Mouse (Mus musculus): ENCODE data around the gene Myadml2. TPM values are rescaled to one million over a fixed set of nuclear protein-coding genes. Genes with fewer than 3 reads are reported as not detected.

Gene Myadml2
- polyA plus RNA-seq, 1 experiment from 2014 or later: 3.4 TPM

DNA sequence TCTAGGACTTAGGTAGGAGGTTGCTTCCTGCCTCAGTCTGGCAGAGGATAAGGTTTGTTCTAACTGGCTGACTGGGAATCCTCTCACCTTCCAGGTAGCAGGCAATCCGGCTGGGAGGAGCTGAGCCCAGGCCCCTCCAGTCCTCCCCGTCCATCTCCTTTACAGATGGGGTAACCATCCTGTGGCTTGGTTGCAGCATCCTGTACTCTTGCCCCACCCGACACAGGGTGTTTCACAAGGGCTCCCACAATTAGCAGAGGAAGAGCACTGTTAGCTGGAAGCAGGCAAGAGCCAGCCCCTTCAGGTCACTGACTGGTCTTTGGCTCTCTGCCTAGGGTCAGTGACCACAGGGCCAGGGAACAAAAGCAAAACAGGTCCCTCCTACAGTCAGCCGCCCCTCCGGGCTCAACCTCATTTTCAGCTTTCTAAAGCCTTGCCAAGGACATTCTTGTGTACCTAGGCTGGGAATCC lies 17.5 kb downstream of the Myadml2 start:
- DNase-seq (ENCODE audit: low spot score) (no peak), ATAC-seq (ENCODE audit: low read depth) (no peak)
- WGBS: 48% methylated on average over 5 of the region's 5 CpGs
- H3K27me3 ChIP-seq (replicated peaks; ENCODE audit: control insufficient read depth, insufficient read depth, low read length): no peaks in the 10 kb centered on the region
- H3K9ac ChIP-seq (ENCODE audit: low read depth, low read length): peak overlapping the region; percentile 40; the same call in 1 of the 2 replicates
- H3K36me3 ChIP-seq (ENCODE audit: control insufficient read depth, insufficient read depth, low read length): peaks cover 27% of the 10 kb centered on the region
- H3K4me3 ChIP-seq (ENCODE audit: low read depth, low read length): no peak overlapping the region
- no peak overlapping the region for H3K27ac ChIP-seq (replicated peaks; ENCODE audit: low read depth, low read length)
- peaks cover 16% of the 10 kb centered on the region for H3K4me1 ChIP-seq (ENCODE audit: control insufficient read depth, insufficient read depth, low read length)
- no peaks in the 10 kb centered on the region for H3K9me3 ChIP-seq (ENCODE audit: control insufficient read depth, low read length)
- peak overlapping the region; percentile 90; the same call in 1 of the 2 replicates for H3K4me2 ChIP-seq (ENCODE audit: low read depth, low read length)

DNA sequence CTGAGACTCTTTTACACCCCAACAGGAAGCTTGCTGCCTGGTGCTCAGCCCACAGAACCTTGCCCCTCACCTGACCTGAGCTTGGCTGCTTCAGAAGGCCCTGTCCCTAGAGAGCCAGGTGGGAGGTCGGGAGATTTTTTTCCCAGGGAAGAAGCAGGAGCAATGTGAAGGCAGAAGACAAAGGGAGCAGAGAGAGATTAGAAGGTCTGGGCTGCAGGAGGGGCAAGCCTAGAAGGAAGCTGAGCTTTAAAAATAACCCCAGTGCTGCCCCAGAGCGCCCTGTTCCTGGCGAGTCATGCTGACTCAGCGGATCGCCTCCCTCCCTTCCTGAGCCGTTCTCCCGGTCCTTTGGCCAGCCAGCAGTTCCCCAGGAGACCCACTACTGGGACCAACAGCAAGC lies 18.0 kb downstream of the Myadml2 start:
- Histone ChIP-seq H3K4me2 (ENCODE audit: low read depth, low read length) (peak overlapping the region; percentile 90; the same call in 1 of the 2 replicates), H3K9me3 (ENCODE audit: control insufficient read depth, low read length) (no peaks in the 10 kb centered on the region), H3K27me3 (replicated peaks; ENCODE audit: control insufficient read depth, insufficient read depth, low read length) (no peaks in the 10 kb centered on the region), H3K4me1 (ENCODE audit: control insufficient read depth, insufficient read depth, low read length) (peaks cover 19% of the 10 kb centered on the region), H3K27ac (replicated peaks; ENCODE audit: low read depth, low read length) (0 out of 2 replicates have a peak overlapping the region, but pooled peaks have one; percentile 21), H3K9ac (ENCODE audit: low read depth, low read length) (peak overlapping the region; percentile 40), H3K4me3 (ENCODE audit: low read depth, low read length) (no peak overlapping the region), H3K36me3 (ENCODE audit: control insufficient read depth, insufficient read depth, low read length) (peaks cover 27% of the 10 kb centered on the region)
- 52% methylated on average over 5 of the region's 7 CpGs for WGBS
- no peak for ATAC-seq (ENCODE audit: low read depth)
- DNase-seq (ENCODE audit: low spot score): no peak

- no peak for DNase-seq (ENCODE audit: low spot score)
- ATAC-seq (ENCODE audit: low read depth): no peak
- H3K27ac ChIP-seq (replicated peaks; ENCODE audit: low read depth, low read length): no peak overlapping the region
- no peaks in the 10 kb centered on the region for H3K9me3 ChIP-seq (ENCODE audit: control insufficient read depth, low read length)
- WGBS: 76% methylated on average over 17 of the region's 23 CpGs
- H3K36me3 ChIP-seq (ENCODE audit: control insufficient read depth, insufficient read depth, low read length): peaks cover 27% of the 10 kb centered on the region
- H3K4me2 ChIP-seq (ENCODE audit: low read depth, low read length): peak overlapping the region; percentile 90; the same call in 1 of the 2 replicates
- H3K27me3 ChIP-seq (replicated peaks; ENCODE audit: control insufficient read depth, insufficient read depth, low read length): no peaks in the 10 kb centered on the region
- no peak overlapping the region for H3K4me3 ChIP-seq (ENCODE audit: low read depth, low read length)
- H3K4me1 ChIP-seq (ENCODE audit: control insufficient read depth, insufficient read depth, low read length): peaks cover 19% of the 10 kb centered on the region
- H3K9ac ChIP-seq (ENCODE audit: low read depth, low read length): no peak overlapping the region
Observed at GRCm38 (mm10) chr11:120629341-120629730, 18.6 kb downstream of the Myadml2 start.

- Histone ChIP-seq H3K9me3 (ENCODE audit: control insufficient read depth, low read length) (no peaks in the 10 kb centered on the region), H3K27me3 (replicated peaks; ENCODE audit: control insufficient read depth, insufficient read depth, low read length) (no peaks in the 10 kb centered on the region), H3K4me2 (ENCODE audit: low read depth, low read length) (no peak overlapping the region), H3K9ac (ENCODE audit: low read depth, low read length) (no peak overlapping the region), H3K4me3 (ENCODE audit: low read depth, low read length) (no peak overlapping the region), H3K4me1 (ENCODE audit: control insufficient read depth, insufficient read depth, low read length) (peaks cover 19% of the 10 kb centered on the region), H3K36me3 (ENCODE audit: control insufficient read depth, insufficient read depth, low read length) (peaks cover 27% of the 10 kb centered on the region), H3K27ac (replicated peaks; ENCODE audit: low read depth, low read length) (no peak overlapping the region)
- DNase-seq (ENCODE audit: low spot score) (no peak), ATAC-seq (ENCODE audit: low read depth) (no peak)
- WGBS: 94% methylated on average over 23 of the region's 23 CpGs
Observed at GRCm38 (mm10) chr11:120628601-120629340, 19.2 kb downstream of the Myadml2 start.

- 77% methylated on average over 22 of the region's 22 CpGs for WGBS
- DNase-seq (ENCODE audit: low spot score): no peak
- no peak overlapping the region for H3K4me2 ChIP-seq (ENCODE audit: low read depth, low read length)
- H3K36me3 ChIP-seq (ENCODE audit: control insufficient read depth, insufficient read depth, low read length): peaks cover 34% of the 10 kb centered on the region
- no peak for ATAC-seq (ENCODE audit: low read depth)
- H3K4me1 ChIP-seq (ENCODE audit: control insufficient read depth, insufficient read depth, low read length): peaks cover 19% of the 10 kb centered on the region
- no peak overlapping the region for H3K4me3 ChIP-seq (ENCODE audit: low read depth, low read length)
- no peaks in the 10 kb centered on the region for H3K9me3 ChIP-seq (ENCODE audit: control insufficient read depth, low read length)
- no peaks in the 10 kb centered on the region for H3K27me3 ChIP-seq (replicated peaks; ENCODE audit: control insufficient read depth, insufficient read depth, low read length)
- H3K27ac ChIP-seq (replicated peaks; ENCODE audit: low read depth, low read length): no peak overlapping the region
- no peak overlapping the region for H3K9ac ChIP-seq (ENCODE audit: low read depth, low read length)
Observed at GRCm38 (mm10) chr11:120627468-120628300, 20.3 kb downstream of the Myadml2 start.

- H3K4me1 ChIP-seq (ENCODE audit: control insufficient read depth, insufficient read depth, low read length): peaks cover 15% of the 10 kb centered on the region
Observed at GRCm38 (mm10) chr11:120626785-120627467, 21.0 kb downstream of the Myadml2 start.

DNA sequence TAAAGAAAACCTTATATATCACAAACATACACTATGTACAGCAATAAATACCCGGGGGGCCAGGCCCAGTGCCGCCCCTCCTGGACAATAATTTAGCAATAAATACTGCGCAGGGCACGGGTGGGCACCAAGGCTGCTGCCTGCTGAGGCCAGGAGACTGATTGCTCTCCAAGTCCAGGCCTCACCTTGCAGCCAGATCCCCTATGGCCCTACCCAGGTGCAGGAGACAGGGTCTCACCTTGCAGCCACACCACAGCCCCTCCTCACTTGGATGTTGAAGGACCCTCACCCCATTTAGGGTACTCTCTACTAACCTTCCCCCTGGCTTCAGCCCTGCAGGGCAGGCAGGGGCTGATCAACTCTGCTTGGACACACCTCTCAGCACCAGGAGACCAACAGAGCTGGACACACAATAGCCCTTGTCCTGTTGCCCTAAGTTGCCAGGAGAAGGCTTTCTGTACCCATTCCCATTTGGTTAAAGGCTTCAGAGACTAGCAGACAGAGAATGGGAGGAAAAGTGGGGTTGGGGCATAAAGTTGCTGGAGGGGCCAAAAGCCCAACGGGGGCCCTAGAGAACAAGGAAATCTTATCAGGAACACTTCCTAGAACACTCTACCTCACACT lies 22.7 kb downstream of the Myadml2 start, which contains the start of gene Sirt7:
TSS of gene Sirt7 (minus strand) at position 89 of the 624 bp plus-strand sequence.
- Histone ChIP-seq H3K4me3 (ENCODE audit: low read depth, low read length) (peak within 1 kb of the TSS; percentile 90), H3K27me3 (replicated peaks; ENCODE audit: control insufficient read depth, insufficient read depth, low read length) (no peaks in the 10 kb centered on the region), H3K9ac (ENCODE audit: low read depth, low read length) (peak within 1 kb of the TSS; percentile 77), H3K36me3 (ENCODE audit: control insufficient read depth, insufficient read depth, low read length) (peaks cover 55% of the 10 kb centered on the region), H3K27ac (replicated peaks; ENCODE audit: low read depth, low read length) (peak within 1 kb of the TSS; percentile 57), H3K4me1 (ENCODE audit: control insufficient read depth, insufficient read depth, low read length) (peaks cover 9% of the 10 kb centered on the region), H3K9me3 (ENCODE audit: control insufficient read depth, low read length) (no peaks in the 10 kb centered on the region), H3K4me2 (ENCODE audit: low read depth, low read length) (peak within 1 kb of the TSS; percentile 88)
- no peak for DNase-seq (ENCODE audit: low spot score)
- 18% methylated on average over 5 of the region's 5 CpGs for WGBS
- peak; percentile 34; the same call in 1 of the 2 replicates for ATAC-seq (ENCODE audit: low read depth)

More at GRCm38 (mm10) chr11:120626785-120627467, 21.0 kb downstream of the Myadml2 start:
- Histone ChIP-seq H3K9me3 (ENCODE audit: control insufficient read depth, low read length) (no peaks in the 10 kb centered on the region), H3K27ac (replicated peaks; ENCODE audit: low read depth, low read length) (no peak overlapping the region), H3K4me2 (ENCODE audit: low read depth, low read length) (no peak overlapping the region), H3K4me3 (ENCODE audit: low read depth, low read length) (no peak overlapping the region), H3K27me3 (replicated peaks; ENCODE audit: control insufficient read depth, insufficient read depth, low read length) (no peaks in the 10 kb centered on the region), H3K9ac (ENCODE audit: low read depth, low read length) (no peak overlapping the region), H3K36me3 (ENCODE audit: control insufficient read depth, insufficient read depth, low read length) (peaks cover 41% of the 10 kb centered on the region)
- DNase-seq (ENCODE audit: low spot score) (no peak), ATAC-seq (ENCODE audit: low read depth) (no peak)
- WGBS: 89% methylated on average over 11 of the region's 11 CpGs

All from embryonic facial prominence, embryonic 14.5 days (tissue).